Mouse (Mus musculus) mammary gland, adult 2 months (tissue): ENCODE data around the gene Bbs10. TPM values are rescaled to one million over a fixed set of nuclear protein-coding genes. Genes with fewer than 3 reads are reported as not detected.

ENCODE experiments used
- polyA plus RNA-seq: library from polyadenylated mRNA; depleted of rRNA; stranded (reverse); fragments of >200 nt; gene quantifications from 2 replicates; pipeline ENCODE4 v1.2.3, GENCODE M21; 2012; ENCODE audit warnings: low replicate concordance; rRNA removed

Gene Bbs10
- 1.1 and 2.2 TPM in 2 replicates for polyA plus RNA-seq

DNA sequence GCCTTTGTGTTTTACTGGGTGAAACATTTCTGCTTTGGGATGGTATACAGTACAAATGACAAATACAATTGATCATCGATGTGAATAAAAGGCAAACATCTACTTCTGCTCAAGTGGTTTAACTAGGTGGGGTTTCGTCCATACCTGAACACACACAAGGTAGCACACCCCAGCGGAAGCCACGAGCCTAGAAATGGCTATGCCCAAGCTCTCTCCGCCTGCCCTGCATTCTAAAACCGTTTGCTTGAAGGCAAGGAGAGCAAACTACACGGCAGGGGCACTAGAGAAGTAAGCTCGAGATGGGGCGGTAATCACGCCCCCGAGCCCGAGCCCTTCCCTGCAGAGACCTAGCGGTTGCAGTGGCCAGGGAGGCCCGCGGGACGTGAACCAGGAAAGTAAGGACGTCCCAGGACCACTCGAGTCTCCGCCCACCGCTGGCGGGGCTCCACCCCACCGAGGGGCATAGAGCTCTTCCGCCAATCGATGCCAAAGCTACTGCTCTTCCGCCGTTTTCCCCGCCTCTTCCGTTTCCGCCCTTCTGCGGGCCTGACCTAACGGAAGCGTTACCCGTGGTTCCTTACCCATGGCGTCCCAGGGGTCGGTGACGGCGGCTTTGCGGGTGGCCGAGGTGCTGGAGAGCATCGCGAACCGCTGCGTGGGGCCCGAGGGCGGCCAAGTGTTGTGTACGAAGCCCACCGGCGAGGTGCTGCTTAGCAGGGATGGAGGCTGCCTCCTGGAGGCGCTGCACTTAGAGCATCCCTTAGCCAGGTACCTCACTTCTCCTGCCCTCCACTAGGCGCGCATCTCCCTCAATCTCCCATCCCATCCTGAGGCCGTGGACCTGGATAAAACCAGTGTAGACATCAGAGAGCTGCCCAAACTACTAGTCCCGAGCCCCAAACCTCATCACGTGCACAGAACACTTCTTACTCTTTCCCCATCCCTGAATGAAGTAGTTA, at the start of gene Bbs10:
Gene Bbs10, plus strand, starts transcription at position 540 of the 959 bp plus-strand sequence.

Other genes with a start within 250 kb of the Bbs10 start
- 5.1 and 6.5 TPM in 2 replicates for gene Osbpl8, start 133.9 kb upstream of the Bbs10 start, polyA plus RNA-seq
- 6.4 and 11.9 TPM in 2 replicates for gene Nap1l1, start 174.5 kb downstream of the Bbs10 start, polyA plus RNA-seq
- 8.1 and 26.7 TPM in 2 replicates for gene Phlda1, start 207.6 kb downstream of the Bbs10 start, polyA plus RNA-seq